Mouse (Mus musculus) left cerebral cortex, postnatal 25 days (tissue): Measurements from ENCODE around the gene Gm14139. TPM values are rescaled to one million over a fixed set of nuclear protein-coding genes. Genes with fewer than 3 reads are reported as not detected.
"Not testable (repeated sequence)": the region's sequence is repeated elsewhere in the genome, so short reads cannot be mapped to it uniquely, and the experiment has no call there.

Source experiments
- DNase-seq, 2 experiments: peaks; one replicate each; pipeline ENCODE4 v3.0.0; 2022; ENCODE audit warnings: low spot score in 2 of 2, mixed read lengths in 1 of 2
- intact Hi-C: fragments of 180-260 bp; cut with DNase I; formaldehyde crosslinking; loops from one replicate; pipeline ENCODE4 v1.15.1; 2025
- total RNA-seq, 2 experiments: library from RNA; stranded (reverse); gene quantifications; 2 replicates each; pipeline ENCODE4 v1.2.3; 2021

The Gm14139 gene
- total RNA-seq = not detected

GRCm38 (mm10) chr2:150181570-150181999, at the start of gene Gm14139:
Gm14139 (plus strand) TSS chr2:150181755.
- DNase-seq, intact Hi-C loops: not testable (repeated sequence)

- intact Hi-C loops, DNase-seq: not testable (repeated sequence)
Observed at GRCm38 (mm10) chr2:150132002-150132401, 49.6 kb upstream of the Gm14139 start.

- intact Hi-C loops = no loop called here
- no peak for DNase-seq
Observed at GRCm38 (mm10) chr2:150132773-150133172, 48.8 kb upstream of the Gm14139 start.

- intact Hi-C loops = loop anchor here (2.0 kb wide), 1 partner anchor 226 kb away; the partner anchor contains the start of gene 3300002I08Rik
- peak; percentile 91 to 96 for DNase-seq
Observed at GRCm38 (mm10) chr2:150136435-150136897, 45.1 kb upstream of the Gm14139 start, which contains the start of gene Zfp120. Zfp120 (minus strand) TSS chr2:150136708.

GRCm38 (mm10) chr2:150166703-150167102, 14.9 kb upstream of the Gm14139 start:
- DNase-seq = no peak
- intact Hi-C loops = no loop called here

GRCm38 (mm10) chr2:150173833-150174232, 7.7 kb upstream of the Gm14139 start:
- no peak for DNase-seq
- intact Hi-C loops = no loop called here

GRCm38 (mm10) chr2:150179579-150179978, 2.0 kb upstream of the Gm14139 start, which contains the start of gene Gm10770:
Gm10770 (minus strand) TSS chr2:150179679.
- DNase-seq, intact Hi-C loops: not testable (repeated sequence)

GRCm38 (mm10) chr2:150181046-150181445, 509 bp upstream of the Gm14139 start:
- DNase-seq, intact Hi-C loops: not testable (repeated sequence)

- DNase-seq = peak; percentile 79 to 94
- intact Hi-C loops = loop anchor here (5.0 kb wide), 1 partner anchor 235 kb away; the partner anchor contains the start of gene Zfp442
Observed at GRCm38 (mm10) chr2:150217600-150218362, 36.2 kb downstream of the Gm14139 start, which contains the start of gene Zfp937. Zfp937 (plus strand) TSS chr2:150218073.

- DNase-seq = not testable (repeated sequence)
- intact Hi-C loops = loop anchor here (5.0 kb wide), 1 partner anchor 234 kb away; the partner anchor contains the start of gene Zfp442
Observed at GRCm38 (mm10) chr2:150218363-150218725, 36.8 kb downstream of the Gm14139 start.

GRCm38 (mm10) chr2:150223263-150223662, 41.7 kb downstream of the Gm14139 start:
- intact Hi-C loops, DNase-seq: not testable (repeated sequence)

Other genes with a start within 250 kb of the Gm14139 start
- 10 to 100 TPM in 1 of 2 experiments, 1 to 10 TPM in 1; 9.3 to 10.7 TPM for gene Zfp120, start 45.0 kb upstream of the Gm14139 start, total RNA-seq
- gene Gm10770, start 2.1 kb upstream of the Gm14139 start, total RNA-seq = not detected
- gene Zfp937, start 36.3 kb downstream of the Gm14139 start, total RNA-seq = 10 to 100 TPM in 1 of 2 experiments, 1 to 10 TPM in 1; 9.2 to 10.4 TPM
- 1 to 10 TPM; 7.7 to 8.2 TPM for gene Gm21994, start 73.8 kb downstream of the Gm14139 start, total RNA-seq
- under 1 TPM; 0.23 to 0.32 TPM for gene Gm14124, start 75.8 kb downstream of the Gm14139 start, total RNA-seq
- 1 to 10 TPM in 1 of 2 experiments, not detected in 1; 2.7 TPM for gene Gm10130, start 141.9 kb downstream of the Gm14139 start, total RNA-seq
- 1 to 10 TPM; 6.6 to 8.9 TPM for gene 3300002I08Rik, start 181.0 kb downstream of the Gm14139 start, total RNA-seq